Comparison of ENCODE assay signal across 8 mouse cellular contexts in the genomic region with DNA sequence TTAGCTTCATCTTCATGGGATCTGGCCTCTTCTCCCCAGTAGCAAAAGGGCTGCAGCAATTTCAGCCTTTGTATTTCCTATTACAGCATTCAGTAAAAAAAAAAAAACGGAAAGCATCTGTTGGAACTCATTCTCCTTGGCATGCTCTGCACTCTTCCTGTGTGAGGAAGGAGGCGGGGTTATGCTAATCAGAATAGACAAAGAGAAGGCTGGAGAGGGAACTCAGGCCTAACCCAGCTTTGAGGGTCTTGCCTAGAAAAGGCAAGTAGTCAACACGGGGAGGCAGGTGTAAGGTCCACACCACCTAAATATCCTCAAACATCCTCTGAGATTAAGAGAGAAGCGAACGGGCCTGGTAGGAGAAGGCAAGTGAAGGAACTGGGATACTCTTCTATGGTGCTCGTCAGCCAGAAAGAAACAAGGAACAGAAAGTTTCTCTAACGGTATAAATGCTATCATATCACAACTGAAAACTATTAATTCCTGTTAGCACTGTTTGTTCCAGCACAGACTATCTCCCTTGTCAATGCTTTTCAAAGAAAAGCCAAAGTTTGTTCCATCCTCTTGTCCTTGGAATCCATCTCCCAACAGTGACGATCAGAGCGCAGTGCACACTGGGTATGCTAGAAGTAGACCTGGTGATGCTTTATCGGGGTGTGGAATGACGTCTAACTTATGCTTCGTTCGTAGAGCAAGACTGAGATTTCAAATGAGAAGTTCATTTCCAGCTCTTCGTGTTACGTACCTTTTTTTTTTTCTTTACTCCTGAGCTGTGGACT.
DNase-seq lines count a peak whose midpoint lies in the region; ATAC-seq and TF ChIP-seq lines count a peak whose summit lies in the region.

No protein-coding gene starts in this region.

- no peaks in the 10 kb centered on the region for H3K9me3 ChIP-seq in forebrain, embryonic 14.5 days (replicated peaks; ENCODE audit: control insufficient read depth, low read length)
- no peaks in the 10 kb centered on the region for H3K9me3 ChIP-seq in midbrain, embryonic 15.5 days

- no peak for TF ChIP-seq CTCF in cerebellum, adult 2 months (IDR thresholded peaks at IDR 0.05; ENCODE audit: borderline replicate concordance, insufficient read depth, low read depth, low read length)

- H3K27me3 ChIP-seq in cerebellum, adult 2 months (ENCODE audit: control insufficient read depth, insufficient read depth, low read length): no peaks in the 10 kb centered on the region
- H3K27me3 ChIP-seq in forebrain, embryonic 14.5 days (replicated peaks; ENCODE audit: control insufficient read depth, insufficient read depth, low read length): no peaks in the 10 kb centered on the region
- H3K27me3 ChIP-seq in midbrain, embryonic 15.5 days (replicated peaks): no peaks in the 10 kb centered on the region

- H3K9ac ChIP-seq in forebrain, embryonic 14.5 days (ENCODE audit: low read length): no peak overlapping the region
- H3K9ac ChIP-seq in midbrain, embryonic 15.5 days: no peak overlapping the region

- H3K36me3 ChIP-seq in forebrain, embryonic 14.5 days (ENCODE audit: control insufficient read depth, insufficient read depth, low read length): no peaks in the 10 kb centered on the region
- no peaks in the 10 kb centered on the region for H3K36me3 ChIP-seq in midbrain, embryonic 15.5 days (replicated peaks)

- TF ChIP-seq POLR2A in cerebellum, adult 2 months (IDR thresholded peaks at IDR 0.05; ENCODE audit: borderline replicate concordance, insufficient read depth, low read length): no peak

- no peak overlapping the region for H3K4me2 ChIP-seq in forebrain, embryonic 14.5 days (ENCODE audit: low read length)
- H3K4me2 ChIP-seq in midbrain, embryonic 15.5 days: no peak overlapping the region

- WGBS in cerebellum, adult 2 months: 83% methylated on average over 15 of the region's 15 CpGs
- WGBS in forebrain, embryonic 14.5 days: 78% methylated on average over 15 of the region's 15 CpGs
- WGBS in midbrain, embryonic 15.5 days: 85% methylated on average over 15 of the region's 15 CpGs

- H3K4me1 ChIP-seq in cerebellum, adult 2 months (ENCODE audit: control insufficient read depth, insufficient read depth, low read length): no peaks in the 10 kb centered on the region
- H3K4me1 ChIP-seq in forebrain, embryonic 14.5 days (ENCODE audit: control insufficient read depth, insufficient read depth, low read length): no peaks in the 10 kb centered on the region; the same call in 1 of the 2 replicates
- H3K4me1 ChIP-seq in midbrain, embryonic 15.5 days: no peaks in the 10 kb centered on the region

- no peak overlapping the region for H3K4me3 ChIP-seq in cerebellum, adult 2 months (replicated peaks; ENCODE audit: insufficient read depth, low read depth, low read length)
- H3K4me3 ChIP-seq in forebrain, embryonic 14.5 days (ENCODE audit: low read depth, low read length): no peak overlapping the region
- no peak overlapping the region for H3K4me3 ChIP-seq in midbrain, embryonic 15.5 days

- intact Hi-C loops in left cerebral cortex, postnatal 36 days (cut with DNase I): loop anchor here (5.0 kb wide), 1 partner anchor 99 kb away; a partner anchor contains a TSS

- ATAC-seq in forebrain, embryonic 14.5 days: peak; percentile 95
- 0 out of 2 replicates have a peak, but pooled peaks have one; percentile 39 for ATAC-seq in midbrain, embryonic 15.5 days (replicated peaks)

- DNase-seq in cerebellum, postnatal 10 days: peak; percentile 39 to 49
- no peak for DNase-seq in cerebellum, adult 2 months
- DNase-seq in 416B (ENCODE audit: low read depth): peak; percentile 68
- peak; percentile 86 for DNase-seq in forebrain, embryonic 14.5 days (ENCODE audit: low spot score)
- peak; percentile 25 for DNase-seq in kidney, adult 18-20 months
- DNase-seq in frontal cortex, postnatal 10 days (ENCODE audit: low spot score in 2 of 2): no peak
- no peak for DNase-seq in left cerebral cortex, postnatal 36 days (ENCODE audit: low spot score in 2 of 2)

- no peak overlapping the region for H3K27ac ChIP-seq in cerebellum, adult 2 months (ENCODE audit: insufficient read depth, low read length)
- H3K27ac ChIP-seq in forebrain, embryonic 14.5 days (ENCODE audit: low read depth, low read length): no peak overlapping the region; the same call in 1 of the 2 replicates
- no peak overlapping the region for H3K27ac ChIP-seq in midbrain, embryonic 15.5 days

Comparison
In these comparisons a context has a peak if more than half of its experiments do, and no peak if none do; other contexts are left out.
1. DNase-seq: peak in cerebellum, postnatal 10 days (2 of 2), 416B (single experiment), forebrain, embryonic 14.5 days (single experiment) and kidney, adult 18-20 months (single experiment); none in cerebellum, adult 2 months (0 of 2), frontal cortex, postnatal 10 days (0 of 2) and left cerebral cortex, postnatal 36 days (0 of 2).